Mouse (Mus musculus) forebrain, embryonic 10.5 days (tissue): Measurements from ENCODE around the gene Kcnj10. TPM values are rescaled to one million over a fixed set of nuclear protein-coding genes. Genes with fewer than 3 reads are reported as not detected.
A peak's percentile ranks its signal among the peaks of the same experiment; 100 is the strongest.

Experiments used
- DNase-seq: peaks from one replicate; pipeline ENCODE4 v3.0.0-alpha.2; 2017; ENCODE audit warnings: low spot score; ENCODE audit errors: extremely low spot score
- H3K27ac ChIP-seq: fragments of 300-500 bp; sonication (generic); 2 replicates; pipeline ENCODE4 v1.5.1; 2016; ENCODE audit warnings: mild to moderate bottlenecking
- H3K27me3 ChIP-seq: fragments of 300-500 bp; sonication (generic); 2 replicates; pipeline ENCODE4 v1.6.1; 2016; ENCODE audit warnings: mild to moderate bottlenecking; ENCODE audit not compliant: poor library complexity, severe bottlenecking
- H3K36me3 ChIP-seq: fragments of 300-500 bp; sonication (generic); replicated peaks from 2 replicates; pipeline ENCODE4 v1.6.1; 2016; ENCODE audit warnings: mild to moderate bottlenecking, moderate library complexity
- H3K4me1 ChIP-seq: fragments of 300-500 bp; sonication (generic); 2 replicates; pipeline ENCODE4 v1.6.1; 2016
- H3K4me3 ChIP-seq: fragments of 300-500 bp; sonication (generic); 2 replicates; pipeline ENCODE4 v1.5.1; 2016; ENCODE audit warnings: mild to moderate bottlenecking, moderate library complexity
- H3K9me3 ChIP-seq: fragments of 300-500 bp; sonication (generic); 2 replicates; pipeline ENCODE4 v1.6.1; 2016; ENCODE audit warnings: mild to moderate bottlenecking, moderate library complexity
- WGBS: fragments of 180-500 bp; shearing (Covaris S2); methylation state at CpG from one replicate; pipeline ENCODE4 v1.1.7; 2016; 5-methylcytosine and 5-hydroxymethylcytosine counted together
- polyA plus RNA-seq: library from polyadenylated mRNA; unstranded; fragments of >200 nt; fragmentation: Nextera tagmentation; extraction: Ambion mirVana; gene quantifications from 2 replicates; pipeline ENCODE4 v1.2.1, GENCODE M21; 2016

The Kcnj10 gene
- polyA plus RNA-seq = 0.46 and 0.47 TPM in 2 replicates

GRCm38 (mm10) chr1:172340729-172341321 is at the start of gene Kcnj10:
Kcnj10 (plus strand) TSS chr1:172341210.
- H3K9me3 ChIP-seq = no peaks in the 10 kb centered on the region
- H3K4me1 ChIP-seq = peaks cover 48% of the 10 kb centered on the region
- 3% methylated on average over 38 of the region's 38 CpGs for WGBS
- peak; percentile 86 for DNase-seq
- H3K27me3 ChIP-seq = peaks cover 60% of the 10 kb centered on the region
- peak within 1 kb of the TSS; percentile 78 for H3K27ac ChIP-seq
- H3K36me3 ChIP-seq = no peaks in the 10 kb centered on the region
- peak within 1 kb of the TSS; percentile 63 for H3K4me3 ChIP-seq

GRCm38 (mm10) chr1:172292880-172293279 is 48.1 kb upstream of the Kcnj10 start:
- 93% methylated on average over 2 of the region's 2 CpGs for WGBS
- H3K4me3 ChIP-seq = no peak overlapping the region

GRCm38 (mm10) chr1:172293449-172293848 is 47.6 kb upstream of the Kcnj10 start:
- 91% methylated on average over 11 of the region's 11 CpGs for WGBS
- Histone ChIP-seq H3K9me3 (no peaks in the 10 kb centered on the region), H3K27ac (peak overlapping the region; percentile 4; the same call in 1 of the 2 replicates), H3K27me3 (peaks cover 29% of the 10 kb centered on the region), H3K36me3 (no peaks in the 10 kb centered on the region), H3K4me3 (no peak overlapping the region), H3K4me1 (peaks cover 36% of the 10 kb centered on the region)
- DNase-seq = no peak

More at GRCm38 (mm10) chr1:172292880-172293279, 48.1 kb upstream of the Kcnj10 start:
- no peaks in the 10 kb centered on the region for H3K36me3 ChIP-seq
- H3K27ac ChIP-seq = no peak overlapping the region; the same call in 1 of the 2 replicates
- peaks cover 30% of the 10 kb centered on the region for H3K4me1 ChIP-seq
- H3K27me3 ChIP-seq = peaks cover 24% of the 10 kb centered on the region
- H3K9me3 ChIP-seq = no peaks in the 10 kb centered on the region
- DNase-seq = no peak

- Histone ChIP-seq H3K4me3 (no peak overlapping the region), H3K27ac (peak overlapping the region; percentile 56; the same call in 1 of the 2 replicates), H3K9me3 (no peaks in the 10 kb centered on the region), H3K36me3 (no peaks in the 10 kb centered on the region), H3K27me3 (peaks cover 52% of the 10 kb centered on the region), H3K4me1 (peaks cover 56% of the 10 kb centered on the region)
- 60% methylated on average over 4 of the region's 4 CpGs for WGBS
- no peak for DNase-seq
Observed at GRCm38 (mm10) chr1:172295751-172296197, 45.2 kb upstream of the Kcnj10 start.

GRCm38 (mm10) chr1:172296816-172297510 is 44.0 kb upstream of the Kcnj10 start:
- Histone ChIP-seq H3K27ac (peak overlapping the region; percentile 72), H3K4me1 (peaks cover 68% of the 10 kb centered on the region), H3K9me3 (no peaks in the 10 kb centered on the region), H3K27me3 (peaks cover 59% of the 10 kb centered on the region), H3K36me3 (no peaks in the 10 kb centered on the region), H3K4me3 (peak overlapping the region; percentile 31; the same call in 1 of the 2 replicates)
- 87% methylated on average over 6 of the region's 6 CpGs for WGBS
- no peak for DNase-seq

- Histone ChIP-seq H3K9me3 (no peaks in the 10 kb centered on the region), H3K36me3 (no peaks in the 10 kb centered on the region), H3K4me1 (peaks cover 77% of the 10 kb centered on the region), H3K4me3 (peak within 1 kb of the TSS; percentile 31), H3K27me3 (peaks cover 59% of the 10 kb centered on the region), H3K27ac (peak within 1 kb of the TSS; percentile 72)
- no peak for DNase-seq
- WGBS = 18% methylated on average over 15 of the region's 16 CpGs
Observed at GRCm38 (mm10) chr1:172297611-172298537, 43.1 kb upstream of the Kcnj10 start, which contains the start of gene Atp1a2. Atp1a2 (minus strand) TSS chr1:172298064.

- Histone ChIP-seq H3K4me1 (peaks cover 89% of the 10 kb centered on the region), H3K36me3 (no peaks in the 10 kb centered on the region), H3K9me3 (no peaks in the 10 kb centered on the region), H3K4me3 (no peak overlapping the region), H3K27me3 (peaks cover 63% of the 10 kb centered on the region), H3K27ac (peak overlapping the region; percentile 32; the same call in 1 of the 2 replicates)
- 55% methylated on average over 7 of the region's 7 CpGs for WGBS
- no peak for DNase-seq
Observed at GRCm38 (mm10) chr1:172299528-172299927, 41.5 kb upstream of the Kcnj10 start.

GRCm38 (mm10) chr1:172300247-172300646 is 40.8 kb upstream of the Kcnj10 start:
- peak overlapping the region; percentile 32 for H3K27ac ChIP-seq
- 62% methylated on average over 5 of the region's 5 CpGs for WGBS
- H3K9me3 ChIP-seq = no peaks in the 10 kb centered on the region
- H3K36me3 ChIP-seq = no peaks in the 10 kb centered on the region
- H3K4me3 ChIP-seq = no peak overlapping the region
- peaks cover 63% of the 10 kb centered on the region for H3K27me3 ChIP-seq
- H3K4me1 ChIP-seq = peaks cover 89% of the 10 kb centered on the region
- DNase-seq = no peak

GRCm38 (mm10) chr1:172301180-172301579 is 39.8 kb upstream of the Kcnj10 start:
- Histone ChIP-seq H3K9me3 (no peaks in the 10 kb centered on the region), H3K4me1 (peaks cover 84% of the 10 kb centered on the region), H3K4me3 (no peak overlapping the region), H3K36me3 (no peaks in the 10 kb centered on the region), H3K27ac (peak overlapping the region; percentile 32), H3K27me3 (peaks cover 56% of the 10 kb centered on the region)
- 48% methylated on average over 12 of the region's 12 CpGs for WGBS
- no peak for DNase-seq

GRCm38 (mm10) chr1:172302311-172302710 is 38.7 kb upstream of the Kcnj10 start:
- H3K9me3 ChIP-seq = no peaks in the 10 kb centered on the region
- H3K27me3 ChIP-seq = peaks cover 44% of the 10 kb centered on the region
- H3K4me3 ChIP-seq = no peak overlapping the region
- peak overlapping the region; percentile 40; the same call in 1 of the 2 replicates for H3K27ac ChIP-seq
- DNase-seq = no peak
- peaks cover 72% of the 10 kb centered on the region for H3K4me1 ChIP-seq
- WGBS = 54% methylated on average over 3 of the region's 3 CpGs
- no peaks in the 10 kb centered on the region for H3K36me3 ChIP-seq

GRCm38 (mm10) chr1:172302851-172303250 is 38.2 kb upstream of the Kcnj10 start:
- 7% methylated on average over 6 of the region's 6 CpGs for WGBS
- peak overlapping the region; percentile 72 for H3K27ac ChIP-seq
- DNase-seq = no peak
- H3K27me3 ChIP-seq = peaks cover 39% of the 10 kb centered on the region
- no peaks in the 10 kb centered on the region for H3K36me3 ChIP-seq
- peaks cover 71% of the 10 kb centered on the region for H3K4me1 ChIP-seq
- H3K9me3 ChIP-seq = no peaks in the 10 kb centered on the region
- H3K4me3 ChIP-seq = no peak overlapping the region

GRCm38 (mm10) chr1:172304443-172304842 is 36.6 kb upstream of the Kcnj10 start:
- Histone ChIP-seq H3K27me3 (peaks cover 24% of the 10 kb centered on the region), H3K4me1 (peaks cover 69% of the 10 kb centered on the region), H3K9me3 (no peaks in the 10 kb centered on the region), H3K36me3 (no peaks in the 10 kb centered on the region), H3K4me3 (no peak overlapping the region), H3K27ac (no peak overlapping the region)
- DNase-seq = no peak
- WGBS = 75% methylated on average over 6 of the region's 6 CpGs
